ENCODE assay signal across 9 mouse cellular contexts in genomic region chr10:127536586-127537314, GRCm38 (mm10). TPM values are rescaled to one million over a fixed set of nuclear protein-coding genes. Genes with fewer than 3 reads are reported as not detected.
DNase-seq lines count a peak whose midpoint lies in the region; ATAC-seq lines count a peak whose summit lies in the region.
"Had no signal": no experiment of that assay in that cellular context is flagged by ENCODE, and none has a peak within 500 bp of the region (broad histone marks: within the 10 kb centered on the region; RNA-seq: fewer than 3 reads in every experiment).

No protein-coding gene starts in this region.

- H3K9ac ChIP-seq in midbrain, embryonic 12.5 days (replicated peaks): no peak overlapping the region

- peaks cover 58% of the 10 kb centered on the region for H3K27me3 ChIP-seq in midbrain, embryonic 12.5 days

- no peak overlapping the region for H3K4me3 ChIP-seq in midbrain, embryonic 12.5 days

- intact Hi-C loops in heart, postnatal 36 days (cut with DNase I): loop anchor here (1.0 kb wide), 2 partner anchors 23 to 27 kb away; no protein-coding TSS in a partner anchor

- ATAC-seq in granulocyte monocyte progenitor cell, adult 5-6 weeks (replicated peaks; ENCODE audit: poor library complexity, severe bottlenecking): peak; percentile 26; the same call in 1 of the 2 replicates
- ATAC-seq in midbrain, embryonic 12.5 days (ENCODE audit: low FRiP score, low read depth): peak; percentile 65
- no peak for ATAC-seq in erythroid progenitor cell, adult 5-6 weeks (replicated peaks; ENCODE audit: low FRiP score, poor library complexity, severe bottlenecking)

- 11% methylated on average over 8 of the region's 8 CpGs for WGBS in midbrain, embryonic 12.5 days

- peak overlapping the region; percentile 21; the same call in 1 of the 2 replicates for H3K4me2 ChIP-seq in midbrain, embryonic 12.5 days (replicated peaks)

- H3K4me1 ChIP-seq in midbrain, embryonic 12.5 days: peaks cover 46% of the 10 kb centered on the region

- DNase-seq in heart, postnatal 36 days: peak; percentile 39 to 41
- no peak for DNase-seq in heart, adult 8-10 months (ENCODE audit: low spot score)
- peak; percentile 77 for DNase-seq in A20 (ENCODE audit: low read depth, low spot score)
- DNase-seq in adipocyte (ENCODE audit: low spot score): peak; percentile 47
- no peak for DNase-seq in layer of hippocampus, postnatal 36 days

- peak overlapping the region; percentile 71 for H3K27ac ChIP-seq in midbrain, embryonic 12.5 days (replicated peaks)

- H3K36me3 ChIP-seq in midbrain, embryonic 12.5 days: peaks cover 35% of the 10 kb centered on the region

- no peaks in the 10 kb centered on the region for H3K9me3 ChIP-seq in midbrain, embryonic 12.5 days

RNA-seq across cellular contexts. Expression of gene Nxph4, which starts 2.4 kb away (rescaled TPM):
- under 1 TPM; 0.28 to 0.41 TPM for total RNA-seq in heart, postnatal 36 days (2021)
- under 1 TPM; 0.22 to 0.66 (median 0.50) TPM for total RNA-seq in heart, adult 8-10 months (2022)
- total RNA-seq in granulocyte monocyte progenitor cell, adult 5-6 weeks (2014; fragmentation: Nextera tagmentation): not detected in 2 replicates
- not detected in 2 replicates for total RNA-seq in granulocyte monocyte progenitor cell, adult 5-6 weeks (2017)
- 55.9 and 58.2 TPM in 2 replicates for polyA plus RNA-seq in midbrain, embryonic 12.5 days (2016; fragmentation: Nextera tagmentation; extraction: Ambion mirVana)
- total RNA-seq in erythroid progenitor cell, adult 5-6 weeks (2015; ENCODE audit: low replicate concordance): not detected in 2 replicates
- not detected in 2 replicates for total RNA-seq in erythroid progenitor cell, adult 5-6 weeks (2017; ENCODE audit: low replicate concordance)
- total RNA-seq in layer of hippocampus, postnatal 36 days (2021): 1 to 10 TPM; 1.3 to 1.7 TPM
- total RNA-seq: neutrophil, adult 5-6 weeks had no signal

RNA-seq across cellular contexts. Expression of gene Shmt2, which starts 14.5 kb away (rescaled TPM):
- total RNA-seq in heart, postnatal 36 days (2021): 10 to 100 TPM; 43.8 to 44.3 TPM
- total RNA-seq in heart, adult 8-10 months (2022): 10 to 100 TPM; 41.6 to 48.4 (median 44.5) TPM
- 126 and 187 TPM in 2 replicates for total RNA-seq in granulocyte monocyte progenitor cell, adult 5-6 weeks (2014; fragmentation: Nextera tagmentation)
- total RNA-seq in granulocyte monocyte progenitor cell, adult 5-6 weeks (2017): 102 and 103 TPM in 2 replicates
- polyA plus RNA-seq in midbrain, embryonic 12.5 days (2016; fragmentation: Nextera tagmentation; extraction: Ambion mirVana): 75.1 and 77.8 TPM in 2 replicates
- total RNA-seq in erythroid progenitor cell, adult 5-6 weeks (2015; ENCODE audit: low replicate concordance): 17.2 and 28.1 TPM in 2 replicates
- total RNA-seq in erythroid progenitor cell, adult 5-6 weeks (2017; ENCODE audit: low replicate concordance): 21.4 and 24.8 TPM in 2 replicates
- 10 to 100 TPM; 27.4 to 29.9 TPM for total RNA-seq in layer of hippocampus, postnatal 36 days (2021)

RNA-seq across cellular contexts. Expression of gene Ndufa4l2, which starts 22.0 kb away (rescaled TPM):
- total RNA-seq in heart, postnatal 36 days (2021): 10 to 100 TPM; 26.0 to 27.6 TPM
- 10 to 100 TPM; 17.2 to 26.5 (median 21.6) TPM for total RNA-seq in heart, adult 8-10 months (2022)
- total RNA-seq in granulocyte monocyte progenitor cell, adult 5-6 weeks (2014; fragmentation: Nextera tagmentation): 1.2 TPM in 1 of 2 replicates, not detected in the other
- not detected in 2 replicates for total RNA-seq in granulocyte monocyte progenitor cell, adult 5-6 weeks (2017)
- polyA plus RNA-seq in midbrain, embryonic 12.5 days (2016; fragmentation: Nextera tagmentation; extraction: Ambion mirVana): 7.0 and 7.6 TPM in 2 replicates
- not detected in 2 replicates for total RNA-seq in erythroid progenitor cell, adult 5-6 weeks (2015; ENCODE audit: low replicate concordance)
- not detected in 2 replicates for total RNA-seq in erythroid progenitor cell, adult 5-6 weeks (2017; ENCODE audit: low replicate concordance)
- total RNA-seq in layer of hippocampus, postnatal 36 days (2021): 1 to 10 TPM; 3.5 to 4.8 TPM
- total RNA-seq: neutrophil, adult 5-6 weeks had no signal

RNA-seq across cellular contexts. Expression of gene Stac3, which starts 35.3 kb away (rescaled TPM):
- under 1 TPM; 0.51 to 0.64 TPM for total RNA-seq in heart, postnatal 36 days (2021)
- 1 to 10 TPM in 1 of 4 experiments, under 1 TPM in 2, not detected in 1; 0.66 to 1.5 (median 0.76) TPM for total RNA-seq in heart, adult 8-10 months (2022)
- 0.90 TPM in 1 of 2 replicates, not detected in the other for total RNA-seq in granulocyte monocyte progenitor cell, adult 5-6 weeks (2014; fragmentation: Nextera tagmentation)
- 0.13 and 0.26 TPM in 2 replicates for total RNA-seq in granulocyte monocyte progenitor cell, adult 5-6 weeks (2017)
- 0.89 and 1.6 TPM in 2 replicates for polyA plus RNA-seq in midbrain, embryonic 12.5 days (2016; fragmentation: Nextera tagmentation; extraction: Ambion mirVana)
- not detected in 2 replicates for total RNA-seq in erythroid progenitor cell, adult 5-6 weeks (2015; ENCODE audit: low replicate concordance)
- total RNA-seq in erythroid progenitor cell, adult 5-6 weeks (2017; ENCODE audit: low replicate concordance): not detected in 2 replicates
- total RNA-seq in layer of hippocampus, postnatal 36 days (2021): 1 to 10 TPM; 3.0 to 3.7 TPM

Comparison
In these comparisons a context has a peak if more than half of its experiments do, and no peak if none do; other contexts are left out.
1. DNase-seq: peak in heart, postnatal 36 days (2 of 2), A20 (single experiment) and adipocyte (single experiment); none in heart, adult 8-10 months (single experiment) and layer of hippocampus, postnatal 36 days (0 of 2).